Mouse (Mus musculus): ENCODE measurements around the gene Olfr1013.

Olfr1013 gene

GRCm38 (mm10) chr2:85766798-85767197 lies at the start of gene Olfr1013:
Olfr1013 (plus strand) TSS chr2:85767098.
- no peak for DNase-seq (ENCODE audit: low spot score in 2 of 2)

DNA sequence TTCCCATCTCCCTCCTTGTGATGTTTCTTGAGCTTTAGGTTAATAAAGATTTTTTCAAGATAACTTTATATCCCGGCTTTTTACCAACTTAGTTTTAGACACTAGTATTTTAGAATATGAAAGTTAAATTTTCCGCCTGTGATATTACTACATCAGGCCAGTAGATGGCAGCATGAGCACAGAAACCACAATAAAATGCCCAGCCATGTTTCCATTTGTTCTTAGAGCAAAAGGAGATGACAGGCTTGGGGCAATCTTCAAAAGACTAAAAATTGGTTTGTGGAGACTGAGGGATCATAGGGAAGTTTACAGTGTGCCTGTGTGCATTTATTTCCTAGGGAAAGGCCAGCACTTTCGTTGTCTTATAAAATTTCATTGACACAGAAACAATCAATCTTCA lies 41.1 kb upstream of the Olfr1013 start:
- DNase-seq (ENCODE audit: low spot score in 2 of 2) = peak in 1 of 2 experiments; percentile 8

DNA sequence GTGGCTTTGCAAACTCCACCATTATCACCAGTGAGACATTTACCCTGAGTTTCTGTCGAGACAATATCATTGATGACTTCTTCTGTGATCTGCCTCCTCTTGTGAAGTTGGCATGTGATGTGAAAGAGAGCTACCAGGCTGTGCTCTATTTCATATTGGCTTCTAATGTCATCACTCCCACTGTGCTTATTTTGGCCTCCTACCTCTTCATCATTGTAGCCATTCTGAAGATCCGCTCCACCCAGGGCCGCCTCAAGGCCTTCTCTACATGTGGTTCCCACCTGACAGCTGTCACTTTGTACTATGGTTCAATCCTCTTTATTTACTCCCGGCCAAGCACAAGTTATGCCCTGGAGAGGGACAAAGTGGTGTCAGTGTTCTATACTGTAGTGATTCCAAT lies 13.1 kb upstream of the Olfr1013 start:
- no peak for DNase-seq (ENCODE audit: low spot score in 2 of 2)

DNA sequence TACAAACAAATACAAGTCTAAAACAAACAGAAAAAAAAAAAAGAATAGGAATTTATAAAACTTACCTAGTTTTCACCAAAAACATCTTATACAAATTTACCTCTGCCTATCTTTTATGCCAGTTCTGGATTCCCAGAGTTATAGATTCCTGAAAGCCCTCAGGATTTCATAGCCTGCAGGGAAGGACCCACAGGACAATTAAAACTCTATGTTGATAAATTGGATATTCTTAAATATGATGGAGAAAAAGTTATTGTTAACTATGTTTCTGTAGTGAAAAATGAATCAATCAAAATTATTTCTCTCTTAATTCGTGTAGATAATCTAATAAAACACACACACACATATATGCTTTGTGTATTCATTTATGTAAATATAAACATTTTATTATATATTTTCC lies 4.2 kb upstream of the Olfr1013 start, which contains the start of gene Olfr1012:
TSS of gene Olfr1012 (minus strand) at position 101 of the 400 bp plus-strand sequence.
- DNase-seq (ENCODE audit: low spot score in 2 of 2) = no peak

DNA sequence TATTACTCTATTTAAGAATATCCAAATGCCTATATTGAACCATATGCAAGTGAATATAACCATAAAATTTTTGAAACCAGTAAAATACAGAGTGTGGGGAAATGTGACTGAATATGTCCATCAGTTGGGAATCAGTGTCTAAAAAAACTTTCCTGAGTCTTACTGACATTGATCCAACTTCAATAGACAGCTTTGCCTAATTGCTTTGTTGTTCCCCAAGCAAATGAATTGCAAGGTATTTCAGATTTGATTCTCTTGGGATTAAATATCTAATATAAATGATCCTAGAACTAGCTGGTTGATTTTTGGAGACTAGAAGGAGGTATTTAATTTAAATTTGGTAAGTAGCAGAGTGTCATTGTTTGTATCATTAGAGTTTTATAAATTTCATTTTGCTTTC lies 5.5 kb downstream of the Olfr1013 start, which contains the start of gene Olfr1014:
TSS of gene Olfr1014 (plus strand) at position 301 of the 400 bp plus-strand sequence.
- no peak for DNase-seq (ENCODE audit: low spot score in 2 of 2)

DNA sequence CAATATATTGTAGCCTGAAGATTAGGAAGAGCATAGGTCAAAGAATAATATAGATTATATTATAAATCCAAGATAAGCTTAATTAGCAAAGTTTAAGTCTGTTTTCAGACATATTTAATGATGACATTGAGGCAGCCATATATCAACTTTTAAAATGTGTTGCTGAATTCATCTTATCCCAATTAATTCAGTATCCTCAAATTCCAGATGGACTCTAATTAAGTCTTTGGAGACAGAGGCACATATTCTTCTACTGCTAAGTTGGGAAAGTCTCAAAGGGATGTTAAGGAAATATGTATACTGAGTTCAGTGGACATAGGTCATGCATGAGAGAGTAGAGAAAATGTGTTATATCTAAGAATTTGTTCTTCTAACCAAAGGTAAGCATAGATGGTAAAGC lies 14.8 kb downstream of the Olfr1013 start, which contains the start of gene Olfr1015:
TSS of gene Olfr1015 (plus strand) at position 301 of the 400 bp plus-strand sequence.
- DNase-seq (ENCODE audit: low spot score in 2 of 2) = no peak

DNA sequence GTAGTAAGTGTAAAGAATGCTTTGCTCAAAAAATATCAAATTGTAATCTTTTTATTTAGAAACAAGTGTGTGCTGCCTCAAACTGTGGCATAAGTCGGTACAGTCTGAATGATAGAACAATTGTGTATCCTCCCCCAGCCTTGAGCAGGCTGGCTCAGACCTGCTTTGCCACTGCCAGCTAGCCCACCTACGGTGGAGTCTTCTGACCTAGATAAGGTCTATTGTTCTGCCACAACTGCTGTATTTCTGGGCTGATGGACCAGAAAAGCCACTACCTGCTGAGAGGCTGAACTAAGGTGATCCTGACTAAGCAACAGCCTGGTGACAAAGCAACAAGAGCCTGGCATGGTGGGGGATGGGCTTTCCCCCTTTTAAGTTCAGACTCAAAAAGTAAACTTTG lies 25.4 kb downstream of the Olfr1013 start:
- DNase-seq (ENCODE audit: low spot score in 2 of 2) = no peak

- no peak for DNase-seq (ENCODE audit: low spot score in 2 of 2)
Observed at GRCm38 (mm10) chr2:85802444-85802843, 35.5 kb downstream of the Olfr1013 start, which contains the start of gene Olfr1016. Olfr1016 (minus strand) TSS chr2:85802544.

DNA sequence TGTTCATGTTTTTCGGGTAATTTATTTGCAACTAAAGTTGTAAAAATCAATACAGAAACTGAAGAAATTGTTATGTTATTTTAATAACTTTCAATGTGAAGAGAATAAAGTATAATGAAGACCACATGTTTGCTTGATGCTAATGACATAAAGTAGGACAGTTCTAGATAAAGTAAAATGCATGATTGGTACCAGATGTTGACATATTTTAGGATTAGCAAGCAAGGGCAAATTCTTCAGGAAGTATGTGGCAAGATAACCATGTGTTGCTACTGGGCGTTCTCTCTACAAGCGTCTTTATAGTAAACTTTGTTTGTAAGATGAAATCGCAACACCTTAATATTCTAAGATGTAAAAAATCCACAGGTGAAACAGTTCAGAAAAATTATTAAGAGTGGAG lies 37.6 kb downstream of the Olfr1013 start:
- no peak for DNase-seq (ENCODE audit: low spot score in 2 of 2)

DNA sequence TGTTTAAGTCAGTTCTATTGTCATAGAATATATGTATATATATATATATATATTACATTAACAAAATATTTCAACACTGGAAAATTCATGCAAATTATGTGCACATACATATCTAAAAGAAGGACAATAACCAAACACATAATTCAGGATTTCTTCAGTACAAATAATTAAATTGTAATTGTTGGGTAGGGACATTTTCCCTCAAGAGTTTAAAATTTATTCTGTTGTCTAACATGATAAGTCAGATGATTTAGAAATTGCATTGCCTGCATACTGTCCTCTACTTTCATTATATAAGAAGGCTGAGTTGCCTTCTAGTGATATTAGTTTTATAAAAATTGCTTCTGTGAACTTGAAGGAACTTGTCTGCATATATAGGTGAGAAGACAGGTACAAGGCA lies 51.3 kb downstream of the Olfr1013 start, which contains the start of gene Olfr1018:
TSS of gene Olfr1018 (plus strand) at position 301 of the 400 bp plus-strand sequence.
- no peak for DNase-seq (ENCODE audit: low spot score in 2 of 2)
